Mouse (Mus musculus) heart, postnatal 0 days (tissue): ENCODE results near the gene Invs.

ENCODE experiments used
- CTCF ChIP-seq: IDR thresholded peaks from 2 replicates; pipeline ENCODE4 v1.5.1; 2016; ENCODE audit warnings: antibody characterized with exemption, control low read depth, low read depth
- EP300 ChIP-seq: IDR thresholded peaks from 2 replicates; pipeline ENCODE4 v1.6.1; 2016; ENCODE audit warnings: antibody characterized with exemption, low read depth

DNA sequence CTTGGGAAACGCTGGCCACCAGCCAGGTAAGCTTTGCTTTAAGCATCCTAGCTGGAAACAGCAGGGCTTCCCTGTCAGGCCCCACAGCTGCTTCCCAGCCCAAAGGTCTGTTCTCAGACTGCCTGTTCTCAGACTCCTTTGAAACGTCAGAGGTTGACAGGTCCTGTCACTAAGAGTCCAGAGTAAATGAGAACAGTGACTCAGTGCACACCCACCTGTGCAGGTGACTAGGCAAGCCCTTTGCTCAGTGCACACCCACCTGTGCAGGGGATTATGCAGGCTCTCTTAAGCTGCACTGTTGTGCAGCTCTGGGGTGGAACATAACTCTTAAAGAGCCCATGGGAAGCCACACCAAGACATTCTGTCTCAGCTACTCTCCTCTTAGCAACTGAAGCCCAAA, 144.2 kb downstream of the Invs start:
- TF ChIP-seq CTCF (no peak), EP300 (no peak)
